Mouse (Mus musculus) neural tube, embryonic 11.5 days (tissue): ENCODE measurements around the gene Fgf23. TPM values are rescaled to one million over a fixed set of nuclear protein-coding genes. Genes with fewer than 3 reads are reported as not detected.

Experiments
- ATAC-seq: fragments of 200-750 bp; cut with Nextera tagmentation; 2 replicates; pipeline ENCODE4 v1.8.0; 2017; ENCODE audit warnings: moderate number of reproducible peaks, mild to moderate bottlenecking, moderate TSS enrichment, moderate library complexity; ENCODE audit not compliant: insufficient read depth, low FRiP score, low TSS enrichment
- DNase-seq: peaks from one replicate; pipeline ENCODE4 v3.0.0-alpha.2; 2015; ENCODE audit warnings: low spot score
- H3K27ac ChIP-seq: fragments of 300-500 bp; sonication (generic); 2 replicates; pipeline ENCODE4 v1.5.1; 2014; ENCODE audit warnings: low read depth, mild to moderate bottlenecking, low read length
- H3K27me3 ChIP-seq: fragments of 300-500 bp; sonication (generic); 2 replicates; pipeline ENCODE4 v1.6.1; 2014; ENCODE audit warnings: mild to moderate bottlenecking, low read length, mixed read lengths; ENCODE audit not compliant: control insufficient read depth, insufficient read depth
- H3K36me3 ChIP-seq: fragments of 300-500 bp; sonication (generic); 2 replicates; pipeline ENCODE4 v1.6.1; 2014; ENCODE audit warnings: mild to moderate bottlenecking, low read length, moderate library complexity, mixed read lengths; ENCODE audit not compliant: control insufficient read depth, insufficient read depth
- H3K4me1 ChIP-seq: fragments of 300-500 bp; sonication (generic); 2 replicates; pipeline ENCODE4 v1.6.1; 2014; ENCODE audit warnings: low read length, mixed read lengths; ENCODE audit not compliant: control insufficient read depth, insufficient read depth
- H3K4me2 ChIP-seq: fragments of 300-500 bp; sonication (generic); 2 replicates; pipeline ENCODE4 v1.6.1; 2014; ENCODE audit warnings: low read depth, mild to moderate bottlenecking, moderate library complexity
- H3K4me3 ChIP-seq: fragments of 300-500 bp; sonication (generic); 2 replicates; pipeline ENCODE4 v1.5.1; 2014; ENCODE audit warnings: low read depth, low read length
- H3K9ac ChIP-seq: fragments of 300-500 bp; sonication (generic); 2 replicates; pipeline ENCODE4 v1.6.1; 2014; ENCODE audit warnings: mild to moderate bottlenecking, low read length
- H3K9me3 ChIP-seq: fragments of 300-500 bp; sonication (generic); 2 replicates; pipeline ENCODE4 v1.6.1; 2016; ENCODE audit warnings: low read length; ENCODE audit not compliant: control insufficient read depth
- WGBS: fragments of 180-500 bp; shearing (Covaris S2); extraction: QIAGEN DNeasy Blood & Tissue Kit; methylation state at CpG from one replicate; pipeline ENCODE4 v1.1.7; 2014; 5-methylcytosine and 5-hydroxymethylcytosine counted together
- polyA plus RNA-seq: library from polyadenylated mRNA; unstranded; fragments of >200 nt; fragmentation: Nextera tagmentation; extraction: Ambion mirVana; gene quantifications from 2 replicates; pipeline ENCODE4 v1.2.1, GENCODE M21; 2014

The Fgf23 gene
- polyA plus RNA-seq, 1 experiment from 2014 or later, result not detected

GRCm38 (mm10) chr6:127129659-127130058, 57.0 kb downstream of the Fgf23 start:
- ATAC-seq (no peak), DNase-seq (no peak)

GRCm38 (mm10) chr6:127130377-127130776, 57.7 kb downstream of the Fgf23 start:
- H3K4me1 ChIP-seq, result no peaks in the 10 kb centered on the region
- DNase-seq, result no peak

More at GRCm38 (mm10) chr6:127129659-127130058, 57.0 kb downstream of the Fgf23 start:
- no peak overlapping the region for H3K4me3 ChIP-seq
- H3K4me1 ChIP-seq, result no peaks in the 10 kb centered on the region
- no peaks in the 10 kb centered on the region for H3K9me3 ChIP-seq
- no peak overlapping the region for H3K27ac ChIP-seq
- WGBS, result 93% methylated on average over 14 of the region's 14 CpGs
- H3K36me3 ChIP-seq, result peaks cover 8% of the 10 kb centered on the region
- no peak overlapping the region for H3K9ac ChIP-seq
- no peaks in the 10 kb centered on the region for H3K27me3 ChIP-seq
- H3K4me2 ChIP-seq, result no peak overlapping the region

More at GRCm38 (mm10) chr6:127130377-127130776, 57.7 kb downstream of the Fgf23 start:
- no peak for ATAC-seq
- 79% methylated on average over 13 of the region's 13 CpGs for WGBS
- Histone ChIP-seq H3K9me3 (no peaks in the 10 kb centered on the region), H3K27ac (no peak overlapping the region), H3K4me2 (no peak overlapping the region), H3K4me3 (no peak overlapping the region), H3K36me3 (peaks cover 8% of the 10 kb centered on the region), H3K27me3 (no peaks in the 10 kb centered on the region), H3K9ac (no peak overlapping the region)

Other genes starting within 250 kb of the Fgf23 start
- 194 and 195 TPM in 2 replicates for gene Ndufa9, start 223.8 kb upstream of the Fgf23 start, polyA plus RNA-seq
- gene Akap3, start 219.8 kb upstream of the Fgf23 start, polyA plus RNA-seq, result 0.26 TPM in 1 of 2 replicates, not detected in the other
- 0.11 and 0.12 TPM in 2 replicates for gene Dyrk4, start 151.1 kb upstream of the Fgf23 start, polyA plus RNA-seq
- 73.2 and 75.4 TPM in 2 replicates for gene Rad51ap1, start 133.3 kb upstream of the Fgf23 start, polyA plus RNA-seq
- gene D6Wsu163e, start 132.9 kb upstream of the Fgf23 start, polyA plus RNA-seq, result 21.2 and 24.2 TPM in 2 replicates
- 1.1 and 1.2 TPM in 2 replicates for gene Fgf6, start 57.3 kb upstream of the Fgf23 start, polyA plus RNA-seq
- 7.3 and 7.8 TPM in 2 replicates for gene Tigar, start 36.7 kb downstream of the Fgf23 start, polyA plus RNA-seq
- 934 and 952 TPM in 2 replicates for gene Ccnd2, start 79.3 kb downstream of the Fgf23 start, polyA plus RNA-seq